Mouse (Mus musculus) gastrocnemius, adult 8-10 months (tissue): Measurements from ENCODE around the gene Pou2f2. TPM values are rescaled to one million over a fixed set of nuclear protein-coding genes. Genes with fewer than 3 reads are reported as not detected.

Source experiments
- DNase-seq, 2 experiments: peaks; one replicate each; pipeline ENCODE4 v3.0.0; 2022; ENCODE audit warnings: low spot score in 2 of 2
- total RNA-seq, 4 experiments: library from RNA; stranded (reverse); gene quantifications; 2 replicates each; pipeline ENCODE4 v1.2.4; 2022

The Pou2f2 gene
- total RNA-seq, 4 experiments from 2014 or later: 0.02 to 0.24 TPM; not detected in 2

- DNase-seq: no peak
Observed at GRCm38 (mm10) chr7:25150151-25150663, 29.3 kb downstream of the Pou2f2 start.

GRCm38 (mm10) chr7:25145896-25146295 is 33.6 kb downstream of the Pou2f2 start:
- no peak for DNase-seq

GRCm38 (mm10) chr7:25141761-25142160 is 37.8 kb downstream of the Pou2f2 start:
- DNase-seq: no peak

- no peak for DNase-seq
Observed at GRCm38 (mm10) chr7:25137553-25137952, 42.0 kb downstream of the Pou2f2 start.

GRCm38 (mm10) chr7:25133092-25134049 is 46.2 kb downstream of the Pou2f2 start:
- peak; percentile 44 to 50 for DNase-seq

GRCm38 (mm10) chr7:25132318-25132960 is 47.1 kb downstream of the Pou2f2 start:
- no peak for DNase-seq

GRCm38 (mm10) chr7:25131247-25131646 is 48.3 kb downstream of the Pou2f2 start:
- DNase-seq: no peak

GRCm38 (mm10) chr7:25130565-25130964 is 49.0 kb downstream of the Pou2f2 start:
- no peak for DNase-seq

- no peak for DNase-seq
Observed at GRCm38 (mm10) chr7:25129390-25129979, 50.0 kb downstream of the Pou2f2 start.

- DNase-seq: no peak
Observed at GRCm38 (mm10) chr7:25127971-25128370, 51.6 kb downstream of the Pou2f2 start.

GRCm38 (mm10) chr7:25125716-25126281 is 53.7 kb downstream of the Pou2f2 start:
- DNase-seq: no peak

- DNase-seq: no peak
Observed at GRCm38 (mm10) chr7:25121240-25121786, 58.2 kb downstream of the Pou2f2 start.

GRCm38 (mm10) chr7:25120061-25120834 is 59.3 kb downstream of the Pou2f2 start:
- no peak for DNase-seq

GRCm38 (mm10) chr7:25112956-25113603 is 66.4 kb downstream of the Pou2f2 start:
- DNase-seq: no peak

- DNase-seq: no peak
Observed at GRCm38 (mm10) chr7:25112178-25112955, 67.2 kb downstream of the Pou2f2 start.

GRCm38 (mm10) chr7:25110336-25110735 is 69.2 kb downstream of the Pou2f2 start:
- DNase-seq: no peak

- DNase-seq: no peak
Observed at GRCm38 (mm10) chr7:25109355-25109754, 70.2 kb downstream of the Pou2f2 start.

GRCm38 (mm10) chr7:25106790-25107502 is 72.6 kb downstream of the Pou2f2 start:
- DNase-seq: no peak
